Mouse (Mus musculus) liver, embryonic 14.5 days (tissue): Measurements from ENCODE around the gene Rom1. TPM values are rescaled to one million over a fixed set of nuclear protein-coding genes. Genes with fewer than 3 reads are reported as not detected.
"Not testable (repeated sequence)": the region's sequence is repeated elsewhere in the genome, so short reads cannot be mapped to it uniquely, and the experiment has no call there.

ENCODE experiments used
- ATAC-seq: fragments of 200-750 bp; cut with Nextera tagmentation; 2 replicates; pipeline ENCODE4 v1.8.0; 2017; ENCODE audit warnings: moderate number of reproducible peaks, mild to moderate bottlenecking, moderate library complexity; ENCODE audit not compliant: insufficient read depth
- DNase-seq, 3 experiments: peaks; one replicate each; pipeline ENCODE4 v3.0.0-alpha.2; 2012 to 2013; ENCODE audit warnings: low read depth in 3 of 3, low spot score in 3 of 3
- H3K27ac ChIP-seq: fragments of 300-500 bp; sonication (generic); 2 replicates; pipeline ENCODE4 v1.5.1; 2014; ENCODE audit warnings: moderate library complexity, mild to moderate bottlenecking, control low read depth, inconsistent platforms
- H3K27me3 ChIP-seq: fragments of 300-500 bp; sonication (generic); 2 replicates; pipeline ENCODE4 v1.6.1; 2014; ENCODE audit warnings: mild to moderate bottlenecking, low read length, moderate library complexity; ENCODE audit not compliant: control insufficient read depth, insufficient read depth
- H3K36me3 ChIP-seq: fragments of 300-500 bp; sonication (generic); replicated peaks from 2 replicates; pipeline ENCODE4 v1.6.1; 2014; ENCODE audit warnings: low read depth; ENCODE audit not compliant: control insufficient read depth, insufficient read depth
- H3K4me1 ChIP-seq, 2 experiments: fragments of 200-500 bp in 1 of 2; fragments of 300-500 bp in 1 of 2; sonication (generic) in 1 of 2; replicated peaks; 2 replicates each; pipeline ENCODE4 v1.6.1; 2012 to 2014; ENCODE audit warnings: antibody characterized with exemption in 1 of 2, inconsistent platforms in 1 of 2, low read length in 1 of 2; ENCODE audit not compliant: control insufficient read depth in 2 of 2, insufficient read depth in 2 of 2
- H3K4me2 ChIP-seq: fragments of 300-500 bp; sonication (generic); 2 replicates; pipeline ENCODE4 v1.6.1; 2014; ENCODE audit warnings: low read depth, mild to moderate bottlenecking, control low read depth, moderate library complexity
- H3K4me3 ChIP-seq, 2 experiments: fragments of 200-500 bp in 1 of 2; fragments of 300-500 bp in 1 of 2; sonication (generic) in 1 of 2; 2 replicates each; pipeline ENCODE4 v1.5.1; 2012 to 2014; ENCODE audit warnings: low read depth in 2 of 2, low read length in 2 of 2, mild to moderate bottlenecking in 2 of 2, control low read depth in 1 of 2, inconsistent platforms in 1 of 2, moderate library complexity in 1 of 2; ENCODE audit not compliant: insufficient read depth in 1 of 2
- H3K9ac ChIP-seq: fragments of 300-500 bp; sonication (generic); replicated peaks from 2 replicates; pipeline ENCODE4 v1.6.1; 2014; ENCODE audit warnings: mild to moderate bottlenecking, control low read depth, moderate library complexity
- H3K9me3 ChIP-seq: fragments of 300-500 bp; sonication (generic); 2 replicates; pipeline ENCODE4 v1.6.1; 2016; ENCODE audit warnings: low read length, mixed read lengths; ENCODE audit not compliant: control insufficient read depth
- CTCF ChIP-seq: IDR thresholded peaks from 2 replicates; pipeline ENCODE4 v1.5.1; 2016; ENCODE audit warnings: antibody characterized with exemption, low read depth, control low read depth
- EP300 ChIP-seq: IDR thresholded peaks from 2 replicates; pipeline ENCODE4 v1.6.1; 2016; ENCODE audit warnings: antibody characterized with exemption, low read depth
- WGBS: fragments of 180-500 bp; shearing (Covaris S2); extraction: QIAGEN DNeasy Blood & Tissue Kit; methylation state at CpG from one replicate; pipeline ENCODE4 v1.1.7; 2014; ENCODE audit not compliant: insufficient replicate concordance; 5-methylcytosine and 5-hydroxymethylcytosine counted together
- polyA plus RNA-seq, 2 experiments: library from polyadenylated mRNA; depleted of rRNA in 1 of 2; stranded (reverse) in 1 of 2; unstranded in 1 of 2; fragments of >200 nt; fragmentation: Nextera tagmentation in 1 of 2; extraction: Ambion mirVana in 1 of 2; gene quantifications; 2 replicates each; pipeline versions ENCODE4 v1.2.1 to v1.2.3; 2012 to 2014

Rom1 gene
- polyA plus RNA-seq (2012; rRNA removed): 2.6 and 2.8 TPM in 2 replicates
- polyA plus RNA-seq (2014; fragmentation: Nextera tagmentation; extraction: Ambion mirVana): 1.4 and 1.8 TPM in 2 replicates

- peak within 1 kb of the TSS; percentile 76 for H3K4me2 ChIP-seq
- peaks cover 8% of the 10 kb centered on the region for H3K36me3 ChIP-seq
- H3K4me3 ChIP-seq: peak within 1 kb of the TSS; percentile 70 to 72
- peak; percentile 67 for TF ChIP-seq CTCF
- TF ChIP-seq EP300: no peak
- ATAC-seq (peak; percentile 75), DNase-seq (peak; percentile 64 to 79 (median 74))
- peak within 1 kb of the TSS; percentile 74 for H3K9ac ChIP-seq
- peaks cover 20 to 30% of the 10 kb centered on the region in 2 experiments for H3K4me1 ChIP-seq
- no peaks in the 10 kb centered on the region for H3K27me3 ChIP-seq
- H3K9me3 ChIP-seq: no peaks in the 10 kb centered on the region
- under 1% methylated on average over 72 of the region's 74 CpGs for WGBS
- H3K27ac ChIP-seq: peak within 1 kb of the TSS; percentile 64
Observed at GRCm38 (mm10) chr19:8929224-8930088, at the start of gene Rom1, which contains the start of gene Eml3. Rom1 (minus strand) TSS chr19:8929356. Eml3 (plus strand) TSS chr19:8929552.

GRCm38 (mm10) chr19:8976535-8976934 is 47.4 kb upstream of the Rom1 start:
- Histone ChIP-seq H3K4me2 (no peak overlapping the region), H3K4me1 (no peaks in the 10 kb centered on the region), H3K9me3 (no peaks in the 10 kb centered on the region), H3K36me3 (peaks cover 78% of the 10 kb centered on the region), H3K4me3 (no peak overlapping the region), H3K27me3 (no peaks in the 10 kb centered on the region), H3K27ac (no peak overlapping the region), H3K9ac (no peak overlapping the region)
- ATAC-seq (no peak), DNase-seq (no peak)
- TF ChIP-seq CTCF (peak; percentile 81), EP300 (no peak)
- 70% methylated on average over 3 of the region's 3 CpGs for WGBS

- H3K27ac ChIP-seq: no peak overlapping the region
- no peaks in the 10 kb centered on the region for H3K4me1 ChIP-seq
- ATAC-seq (no peak), DNase-seq (no peak)
- no peak overlapping the region for H3K4me3 ChIP-seq
- no peak overlapping the region for H3K4me2 ChIP-seq
- TF ChIP-seq EP300 (no peak), CTCF (no peak)
- WGBS: 74% methylated on average over 2 of the region's 2 CpGs
- no peaks in the 10 kb centered on the region for H3K27me3 ChIP-seq
- no peaks in the 10 kb centered on the region for H3K9me3 ChIP-seq
- H3K36me3 ChIP-seq: peaks cover 89% of the 10 kb centered on the region
- H3K9ac ChIP-seq: no peak overlapping the region; the same call in 1 of the 2 replicates
Observed at GRCm38 (mm10) chr19:8975491-8975890, 46.3 kb upstream of the Rom1 start.

GRCm38 (mm10) chr19:8974638-8975037 is 45.5 kb upstream of the Rom1 start:
- no peak overlapping the region for H3K4me3 ChIP-seq
- no peaks in the 10 kb centered on the region for H3K27me3 ChIP-seq
- H3K36me3 ChIP-seq: peaks cover 94% of the 10 kb centered on the region
- H3K4me1 ChIP-seq: no peaks in the 10 kb centered on the region
- H3K27ac ChIP-seq: no peak overlapping the region
- no peak for DNase-seq
- H3K9ac ChIP-seq: no peak overlapping the region
- no peaks in the 10 kb centered on the region for H3K9me3 ChIP-seq
- 85% methylated on average over 1 of the region's 1 CpGs for WGBS
- no peak for ATAC-seq
- no peak for TF ChIP-seq EP300
- no peak overlapping the region for H3K4me2 ChIP-seq

GRCm38 (mm10) chr19:8972491-8972890 is 43.3 kb upstream of the Rom1 start:
- not testable (repeated sequence) for ATAC-seq
- 76% methylated on average over 8 of the region's 8 CpGs for WGBS

More at GRCm38 (mm10) chr19:8972491-8972890, 43.3 kb upstream of the Rom1 start:
- not testable (repeated sequence) for H3K27me3 ChIP-seq, DNase-seq, H3K4me1 ChIP-seq, H3K4me2 ChIP-seq, H3K27ac ChIP-seq, H3K4me3 ChIP-seq, H3K9me3 ChIP-seq, H3K9ac ChIP-seq
- peaks cover 80% of the 10 kb centered on the region for H3K36me3 ChIP-seq
